Mouse (Mus musculus): ENCODE results near the gene Zfp316. TPM values are rescaled to one million over a fixed set of nuclear protein-coding genes. Genes with fewer than 3 reads are reported as not detected.

Gene Zfp316
- total and polyA plus RNA-seq, 3 experiments = 1.1 to 3.6 (median 2.0) TPM

DNA sequence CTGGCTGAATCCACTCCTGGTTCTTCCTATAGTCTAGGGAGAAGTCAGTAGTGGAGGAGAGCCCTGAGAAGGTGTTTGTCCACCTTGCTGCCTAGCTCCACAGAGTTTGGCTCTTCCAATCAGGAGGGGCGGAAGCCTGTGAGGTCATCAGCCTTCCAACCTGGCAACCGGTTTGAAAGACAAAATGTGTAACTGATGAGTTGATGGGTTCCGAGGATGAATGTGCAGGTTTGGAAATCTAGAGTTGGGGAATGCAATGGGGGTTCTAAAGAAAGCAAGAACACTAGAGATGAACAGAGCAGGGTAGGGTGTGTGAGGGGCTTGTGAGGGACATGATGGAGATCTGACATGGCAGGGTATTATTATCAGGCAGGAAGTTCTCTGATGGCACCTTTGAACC is 43.0 kb downstream of the Zfp316 start, which contains the start of gene Spdye4a:
Spdye4a (minus strand) TSS at position 101 of the 400 bp plus-strand sequence.
- Histone ChIP-seq H3K79me2 (replicated peaks; ENCODE audit: control insufficient read depth, extremely low read depth, insufficient read depth, poor library complexity, severe bottlenecking) (no peaks in the 10 kb centered on the region), H3K9ac (ENCODE audit: insufficient read depth, low read depth) (no peak within 1 kb of the TSS), H3K27ac (ENCODE audit: insufficient read depth, low read depth) (no peak within 1 kb of the TSS), H3K9me3 (replicated peaks; ENCODE audit: low read length) (peaks cover 18% of the 10 kb centered on the region), H3K4me1 (ENCODE audit: control insufficient read depth in 1 of 2, insufficient read depth in 2 of 2) (no peaks in the 10 kb centered on the region), H3K27me3 (replicated peaks) (peaks cover 19% of the 10 kb centered on the region), H3K36me3 (replicated peaks in 1 of 2; ENCODE audit: control insufficient read depth in 1 of 2, insufficient read depth in 1 of 2, low read length in 1 of 2) (no peaks in the 10 kb centered on the region), H3K4me3 (replicated peaks in 1 of 3; ENCODE audit: low read depth in 2 of 3, low read length in 2 of 3, poor library complexity in 1 of 3) (no peak within 1 kb of the TSS), H3K4me2 (ENCODE audit: insufficient read depth, low read depth, poor library complexity, severe bottlenecking) (no peak within 1 kb of the TSS)
- TF ChIP-seq POLR2A (IDR thresholded peaks at IDR 0.05; ENCODE audit: low read depth, low read length) = no peak
- no peak for TF ChIP-seq MAFK (IDR thresholded peaks at IDR 0.05; ENCODE audit: insufficient replicate concordance, low read length)
- TF ChIP-seq UBTF (IDR thresholded peaks at IDR 0.05; ENCODE audit: low read depth, low read length) = no peak
- no peak for TF ChIP-seq HCFC1 (IDR thresholded peaks at IDR 0.05; ENCODE audit: low read depth, low read length)
- TF ChIP-seq CHD2 (IDR thresholded peaks at IDR 0.05; ENCODE audit: low read length) = no peak
- TF ChIP-seq JUND (conservative IDR thresholded peaks at IDR 0.05; ENCODE audit: low read depth, low read length) = no peak
- TF ChIP-seq ELF1 (IDR thresholded peaks at IDR 0.05; ENCODE audit: low read depth, low read length) = no peak
- no peak for TF ChIP-seq MYC (IDR thresholded peaks at IDR 0.05; ENCODE audit: low read depth, low read length)
- no peak for TF ChIP-seq SIN3A (IDR thresholded peaks at IDR 0.05; ENCODE audit: low read length)
- TF ChIP-seq USF1 (IDR thresholded peaks at IDR 0.05; ENCODE audit: low read depth, low read length) = no peak
- no peak for TF ChIP-seq JUN (IDR thresholded peaks at IDR 0.05; ENCODE audit: insufficient read depth, low read depth, low read length)
- in situ Hi-C loops (cut with MboI; ENCODE audit: low pct_ligation_motif_present, low pct_unique_long_range_greater_than_20kb, low sequenced_read_pairs) = no loop called here
- dilution Hi-C loops (cut with MboI; ENCODE audit: extremely low pct_ligation_motif_present, extremely low pct_unique_long_range_greater_than_20kb, low sequenced_read_pairs) = no loop called here
- no peak for DNase-seq (ENCODE audit: extremely low read depth)

DNA sequence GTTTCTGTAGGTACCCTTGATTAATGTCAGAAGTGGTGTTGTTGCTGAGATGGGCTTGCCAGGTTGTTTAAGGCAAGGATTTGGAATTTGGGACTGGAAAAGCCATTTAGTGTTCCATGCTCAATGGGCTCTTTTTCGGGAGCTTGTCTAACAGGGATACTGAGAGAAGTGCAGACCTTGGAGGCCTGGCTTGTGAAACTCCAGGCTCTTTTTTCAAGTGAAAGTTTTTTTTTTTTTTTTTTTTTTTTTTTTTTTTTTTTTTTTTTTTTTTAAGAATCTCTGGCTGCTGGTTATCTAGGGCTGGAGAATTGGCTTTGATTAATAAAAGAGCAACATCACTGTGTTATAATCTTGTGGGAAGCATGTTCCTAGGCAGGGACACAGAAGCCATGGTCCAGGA is 47.5 kb downstream of the Zfp316 start:
- in situ Hi-C loops (cut with MboI; ENCODE audit: low pct_ligation_motif_present, low pct_unique_long_range_greater_than_20kb, low sequenced_read_pairs) (no loop called here), dilution Hi-C loops (cut with MboI; ENCODE audit: extremely low pct_ligation_motif_present, extremely low pct_unique_long_range_greater_than_20kb, low sequenced_read_pairs) (no loop called here)

DNA sequence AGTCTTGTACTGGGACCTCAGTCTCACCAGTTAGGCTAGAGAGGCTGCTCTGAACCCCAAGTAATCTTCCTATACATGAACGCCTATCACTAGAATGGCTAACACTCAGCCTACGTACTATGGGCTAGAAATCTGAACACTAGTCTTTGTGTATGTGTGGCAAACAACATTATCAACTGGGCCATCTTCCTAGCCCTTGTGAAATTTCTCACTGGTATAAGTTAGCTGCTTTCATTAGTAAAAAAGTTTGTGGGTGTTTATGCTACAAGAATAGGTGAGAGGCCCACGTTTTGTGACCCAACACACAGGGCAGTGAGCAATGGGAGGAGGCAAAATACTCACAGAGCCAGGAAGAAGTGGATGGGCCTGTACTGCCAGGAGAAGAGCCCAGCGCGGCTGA is 48.8 kb downstream of the Zfp316 start:
- Histone ChIP-seq H3K4me3 (replicated peaks in 1 of 3; ENCODE audit: low read depth in 2 of 3, low read length in 2 of 3, poor library complexity in 1 of 3) (no peak overlapping the region), H3K27me3 (replicated peaks) (peaks cover 8% of the 10 kb centered on the region), H3K4me1 (ENCODE audit: control insufficient read depth in 1 of 2, insufficient read depth in 2 of 2) (no peaks in the 10 kb centered on the region), H3K27ac (ENCODE audit: insufficient read depth, low read depth) (no peak overlapping the region), H3K4me2 (ENCODE audit: insufficient read depth, low read depth, poor library complexity, severe bottlenecking) (no peak overlapping the region), H3K9me3 (replicated peaks; ENCODE audit: low read length) (peaks cover 4% of the 10 kb centered on the region), H3K79me2 (replicated peaks; ENCODE audit: control insufficient read depth, extremely low read depth, insufficient read depth, poor library complexity, severe bottlenecking) (no peaks in the 10 kb centered on the region), H3K9ac (ENCODE audit: insufficient read depth, low read depth) (no peak overlapping the region), H3K36me3 (replicated peaks in 1 of 2; ENCODE audit: control insufficient read depth in 1 of 2, insufficient read depth in 1 of 2, low read length in 1 of 2) (no peaks in the 10 kb centered on the region)
- TF ChIP-seq NRF1 (IDR thresholded peaks at IDR 0.05; ENCODE audit: low read depth, low read length) (no peak), JUND (conservative IDR thresholded peaks at IDR 0.05; ENCODE audit: low read depth, low read length) (no peak), ZMIZ1 (IDR thresholded peaks at IDR 0.05; ENCODE audit: low read depth, low read length) (no peak), CTCF (conservative IDR thresholded peaks at IDR 0.05 in 1 of 2, IDR thresholded peaks at IDR 0.05 in 1 of 2; ENCODE audit: low read depth in 2 of 2, low read length in 2 of 2) (no peak), ZNF384 (IDR thresholded peaks at IDR 0.05; ENCODE audit: low read depth, low read length) (no peak), ETS1 (conservative IDR thresholded peaks at IDR 0.05; ENCODE audit: low read depth, low read length) (no peak), SIN3A (IDR thresholded peaks at IDR 0.05; ENCODE audit: low read length) (no peak), POLR2A (IDR thresholded peaks at IDR 0.05; ENCODE audit: low read depth, low read length) (no peak), GABPA (IDR thresholded peaks at IDR 0.05; ENCODE audit: insufficient replicate concordance, low read depth, low read length) (no peak), MYC (IDR thresholded peaks at IDR 0.05; ENCODE audit: low read depth, low read length) (no peak)
- DNase-seq (ENCODE audit: extremely low read depth) = no peak
- dilution Hi-C loops (cut with MboI; ENCODE audit: extremely low pct_ligation_motif_present, extremely low pct_unique_long_range_greater_than_20kb, low sequenced_read_pairs) (no loop called here), in situ Hi-C loops (cut with MboI; ENCODE audit: low pct_ligation_motif_present, low pct_unique_long_range_greater_than_20kb, low sequenced_read_pairs) (no loop called here)

More for the DNA sequence above, 47.5 kb downstream of the Zfp316 start:
- peaks cover 4% of the 10 kb centered on the region for H3K9me3 ChIP-seq (replicated peaks; ENCODE audit: low read length)
- no peak for DNase-seq (ENCODE audit: extremely low read depth)
- H3K4me2 ChIP-seq (ENCODE audit: insufficient read depth, low read depth, poor library complexity, severe bottlenecking) = no peak overlapping the region
- no peak overlapping the region for H3K4me3 ChIP-seq (replicated peaks in 1 of 3; ENCODE audit: low read depth in 2 of 3, low read length in 2 of 3, poor library complexity in 1 of 3)
- no peaks in the 10 kb centered on the region for H3K79me2 ChIP-seq (replicated peaks; ENCODE audit: control insufficient read depth, extremely low read depth, insufficient read depth, poor library complexity, severe bottlenecking)
- TF ChIP-seq ZNF384 (IDR thresholded peaks at IDR 0.05; ENCODE audit: low read depth, low read length) (peak; percentile 65), MAZ (IDR thresholded peaks at IDR 0.05; ENCODE audit: low read depth, low read length) (no peak), NELFE (IDR thresholded peaks at IDR 0.05; ENCODE audit: low read depth, low read length) (no peak), PAX5 (IDR thresholded peaks at IDR 0.05; ENCODE audit: low read length) (no peak)
- H3K36me3 ChIP-seq (replicated peaks in 1 of 2; ENCODE audit: control insufficient read depth in 1 of 2, insufficient read depth in 1 of 2, low read length in 1 of 2) = no peaks in the 10 kb centered on the region
- H3K27me3 ChIP-seq (replicated peaks) = peaks cover 14% of the 10 kb centered on the region
- H3K27ac ChIP-seq (ENCODE audit: insufficient read depth, low read depth) = no peak overlapping the region
- H3K4me1 ChIP-seq (ENCODE audit: control insufficient read depth in 1 of 2, insufficient read depth in 2 of 2) = no peaks in the 10 kb centered on the region
- H3K9ac ChIP-seq (ENCODE audit: insufficient read depth, low read depth) = no peak overlapping the region

Data from CH12.LX (cell line).